8 mouse cellular contexts compared by ENCODE assay signal in the genomic region with DNA sequence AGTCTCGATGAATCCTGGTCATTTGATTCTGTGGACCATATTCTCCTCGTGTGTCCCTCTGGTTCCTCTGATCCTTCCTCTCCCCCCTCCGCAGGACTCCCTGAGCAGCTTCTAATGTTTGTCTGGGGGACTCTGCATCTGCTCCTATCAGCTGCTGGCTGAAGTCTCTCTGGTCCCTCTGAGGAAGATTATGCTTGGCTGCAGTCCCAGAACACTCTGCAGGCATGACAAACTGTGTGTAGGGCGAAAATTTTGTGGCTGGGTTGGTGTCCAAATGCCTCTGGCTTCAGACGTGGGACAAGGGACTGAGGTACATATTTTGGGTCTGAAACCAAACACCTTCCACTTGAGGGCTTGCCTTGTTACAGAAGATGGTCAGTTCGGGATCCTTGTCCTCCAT. TPM values are rescaled to one million over a fixed set of nuclear protein-coding genes. Genes with fewer than 3 reads are reported as not detected.
A peak's percentile ranks its signal among the peaks of the same experiment; 100 is the strongest.
DNase-seq lines count a peak whose midpoint lies in the region; ATAC-seq lines count a peak whose summit lies in the region.

No protein-coding gene starts in this region.

- H3K27me3 ChIP-seq in forebrain, embryonic 14.5 days (replicated peaks; ENCODE audit: control insufficient read depth, insufficient read depth, low read length) = no peaks in the 10 kb centered on the region
- H3K27me3 ChIP-seq in forebrain, embryonic 11.5 days (ENCODE audit: control insufficient read depth, insufficient read depth, low read length) = no peaks in the 10 kb centered on the region

- no peaks in the 10 kb centered on the region for H3K36me3 ChIP-seq in forebrain, embryonic 14.5 days (ENCODE audit: control insufficient read depth, insufficient read depth, low read length)
- H3K36me3 ChIP-seq in forebrain, embryonic 11.5 days (ENCODE audit: control insufficient read depth, insufficient read depth, low read length) = no peaks in the 10 kb centered on the region

- ATAC-seq in forebrain, embryonic 14.5 days = peak; percentile 75; the same call in 1 of the 2 replicates
- ATAC-seq in forebrain, embryonic 11.5 days (replicated peaks; ENCODE audit: low FRiP score) = no peak
- no peak for ATAC-seq in erythroid progenitor cell, adult 5-6 weeks (replicated peaks; ENCODE audit: low FRiP score, poor library complexity, severe bottlenecking)

- H3K4me1 ChIP-seq in forebrain, embryonic 14.5 days (ENCODE audit: control insufficient read depth, insufficient read depth, low read length) = 0 out of 2 replicates have a peak, but pooled peaks cover 4% of the 10 kb centered on the region
- no peaks in the 10 kb centered on the region for H3K4me1 ChIP-seq in forebrain, embryonic 11.5 days (replicated peaks; ENCODE audit: control insufficient read depth, insufficient read depth, low read length)

- no peak overlapping the region for H3K9ac ChIP-seq in forebrain, embryonic 14.5 days (ENCODE audit: low read length)
- H3K9ac ChIP-seq in forebrain, embryonic 11.5 days (ENCODE audit: low read length) = no peak overlapping the region

- no peak overlapping the region for H3K27ac ChIP-seq in forebrain, embryonic 14.5 days (ENCODE audit: low read depth, low read length)
- H3K27ac ChIP-seq in forebrain, embryonic 11.5 days (ENCODE audit: low read depth, low read length) = no peak overlapping the region

- H3K4me2 ChIP-seq in forebrain, embryonic 14.5 days (ENCODE audit: low read length) = no peak overlapping the region
- no peak overlapping the region for H3K4me2 ChIP-seq in forebrain, embryonic 11.5 days (ENCODE audit: low read depth, low read length, severe bottlenecking)

- H3K4me3 ChIP-seq in forebrain, embryonic 14.5 days (ENCODE audit: low read depth, low read length) = no peak overlapping the region
- H3K4me3 ChIP-seq in forebrain, embryonic 11.5 days (ENCODE audit: low read depth, low read length) = no peak overlapping the region

- WGBS in forebrain, embryonic 14.5 days = 50% methylated on average over 6 of the region's 6 CpGs
- 69% methylated on average over 6 of the region's 6 CpGs for WGBS in forebrain, embryonic 11.5 days

- peak; percentile 75 for DNase-seq in forebrain, embryonic 14.5 days (ENCODE audit: low spot score)
- DNase-seq in forebrain, embryonic 11.5 days (ENCODE audit: low spot score) = no peak
- DNase-seq in NIH3T3 (ENCODE audit: low read depth) = peak; percentile 42
- peak; percentile 68 for DNase-seq in gastrocnemius, postnatal 25 days
- peak; percentile 43 for DNase-seq in kidney, adult 18-20 months
- DNase-seq in lung, postnatal 36 days = peak; percentile 62
- peak; percentile 50 for DNase-seq in testis, postnatal 10 days (ENCODE audit: low spot score)

- H3K9me3 ChIP-seq in forebrain, embryonic 14.5 days (replicated peaks; ENCODE audit: control insufficient read depth, low read length) = no peaks in the 10 kb centered on the region
- H3K9me3 ChIP-seq in forebrain, embryonic 11.5 days (ENCODE audit: control insufficient read depth, low read length) = no peaks in the 10 kb centered on the region

RNA-seq across cellular contexts. Expression of a gene that starts 13.1 kb away (rescaled TPM):
- 7.4 and 8.8 TPM in 2 replicates for polyA plus RNA-seq in forebrain, embryonic 14.5 days (2014; fragmentation: Nextera tagmentation; extraction: Ambion mirVana)
- 3.6 and 4.8 TPM in 2 replicates for polyA plus RNA-seq in forebrain, embryonic 11.5 days (2014; fragmentation: Nextera tagmentation; extraction: Ambion mirVana)
- under 1 TPM in 1 of 2 experiments, not detected in 1; 0.18 TPM for total RNA-seq in gastrocnemius, postnatal 25 days (2021)
- total RNA-seq in erythroid progenitor cell, adult 5-6 weeks (2015; ENCODE audit: low replicate concordance) = not detected in 2 replicates
- total RNA-seq in erythroid progenitor cell, adult 5-6 weeks (2017; ENCODE audit: low replicate concordance) = 0.23 and 20.0 TPM in 2 replicates
